Mouse (Mus musculus) heart, embryonic 13.5 days (tissue): ENCODE results near the gene Azi2. TPM values are rescaled to one million over a fixed set of nuclear protein-coding genes. Genes with fewer than 3 reads are reported as not detected.

Source experiments
- ATAC-seq: fragments of 200-750 bp; cut with Nextera tagmentation; 2 replicates; pipeline ENCODE4 v1.8.0; 2017; ENCODE audit warnings: moderate TSS enrichment; ENCODE audit not compliant: insufficient number of reproducible peaks, low FRiP score, low TSS enrichment; ENCODE audit errors: extremely low read depth
- H3K27ac ChIP-seq: fragments of 300-500 bp; sonication (generic); replicated peaks from 2 replicates; pipeline ENCODE4 v1.5.1; 2015; ENCODE audit warnings: moderate library complexity, mild to moderate bottlenecking, inconsistent platforms
- H3K27me3 ChIP-seq: fragments of 300-500 bp; sonication (generic); replicated peaks from 2 replicates; pipeline ENCODE4 v1.6.1; 2015; ENCODE audit warnings: mild to moderate bottlenecking, inconsistent platforms
- H3K36me3 ChIP-seq: fragments of 300-500 bp; sonication (generic); 2 replicates; pipeline ENCODE4 v1.6.1; 2015; ENCODE audit warnings: mild to moderate bottlenecking, inconsistent platforms
- H3K4me1 ChIP-seq: fragments of 300-500 bp; sonication (generic); 2 replicates; pipeline ENCODE4 v1.6.1; 2015; ENCODE audit warnings: inconsistent platforms
- H3K4me2 ChIP-seq: fragments of 300-500 bp; sonication (generic); 2 replicates; pipeline ENCODE4 v1.6.1; 2015; ENCODE audit warnings: inconsistent platforms, mild to moderate bottlenecking, moderate library complexity
- H3K4me3 ChIP-seq: fragments of 300-500 bp; sonication (generic); 2 replicates; pipeline ENCODE4 v1.5.1; 2015; ENCODE audit warnings: moderate library complexity, mild to moderate bottlenecking, inconsistent platforms
- H3K9ac ChIP-seq: fragments of 300-500 bp; sonication (generic); 2 replicates; pipeline ENCODE4 v1.6.1; 2015; ENCODE audit warnings: inconsistent platforms, mild to moderate bottlenecking, moderate library complexity
- H3K9me3 ChIP-seq: fragments of 300-500 bp; sonication (generic); 2 replicates; pipeline ENCODE4 v1.6.1; 2016; ENCODE audit warnings: inconsistent platforms
- WGBS: fragments of 180-500 bp; shearing (Covaris S2); methylation state at CpG from one replicate; pipeline ENCODE4 v1.1.7; 2015; ENCODE audit warnings: mixed read lengths; 5-methylcytosine and 5-hydroxymethylcytosine counted together
- microRNA-seq: library from miRNA; unstranded; fragments of <30 nt; microRNA quantifications from one replicate; pipeline ENCODE4, GENCODE M21; 2016
- polyA plus RNA-seq: library from polyadenylated mRNA; unstranded; fragments of >200 nt; fragmentation: Nextera tagmentation; extraction: Ambion mirVana; gene quantifications from 2 replicates; pipeline ENCODE4 v1.2.1, GENCODE M21; 2015

Gene Azi2
- polyA plus RNA-seq, 1 experiment from 2014 or later = 56.6 TPM

DNA sequence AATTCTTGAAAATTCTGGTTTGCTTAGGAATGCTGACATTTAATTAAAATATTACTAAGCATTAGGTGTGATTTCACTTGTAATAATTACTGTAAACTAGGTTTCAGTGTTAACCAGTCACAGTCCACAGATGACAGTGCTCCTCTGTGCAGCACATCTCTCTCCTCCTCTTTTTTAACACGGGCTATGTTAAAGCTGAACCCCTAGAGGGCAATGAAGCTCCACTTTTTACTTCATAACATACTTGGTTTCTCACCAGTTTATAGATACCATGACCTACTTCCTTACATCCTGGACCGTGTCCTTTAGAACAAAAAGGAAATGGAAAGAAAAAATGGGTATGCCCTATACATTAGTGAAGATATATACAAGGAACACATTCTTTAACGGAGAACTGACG, 59.1 kb downstream of the Azi2 start:
- WGBS = 35% methylated on average over 4 of the region's 4 CpGs
- ATAC-seq = no peak
- Histone ChIP-seq H3K36me3 (0 out of 2 replicates have a peak, but pooled peaks cover 3% of the 10 kb centered on the region), H3K4me3 (no peak overlapping the region), H3K27me3 (no peaks in the 10 kb centered on the region), H3K9ac (no peak overlapping the region), H3K9me3 (no peaks in the 10 kb centered on the region), H3K4me2 (no peak overlapping the region), H3K4me1 (peaks cover 11% of the 10 kb centered on the region), H3K27ac (no peak overlapping the region)

DNA sequence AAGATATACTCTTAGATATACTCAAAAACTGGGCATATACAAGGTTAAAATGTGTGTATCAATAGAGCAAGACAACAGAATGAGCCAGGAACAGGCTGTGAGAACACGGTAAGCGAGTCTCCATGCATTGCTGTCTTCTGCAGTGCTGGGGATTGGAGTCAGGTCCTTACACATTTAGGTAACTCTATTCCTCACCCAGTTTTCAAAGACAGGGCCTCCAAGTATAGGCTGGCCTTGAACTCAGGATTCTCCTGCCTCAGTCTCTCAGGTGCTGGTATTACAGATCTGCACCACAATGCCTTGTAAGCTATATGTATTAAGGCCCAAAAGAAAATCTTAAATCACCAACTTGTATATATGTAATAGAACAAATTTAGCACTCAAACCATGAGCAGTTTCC, 60.2 kb downstream of the Azi2 start:
- WGBS = 93% methylated on average over 2 of the region's 2 CpGs

DNA sequence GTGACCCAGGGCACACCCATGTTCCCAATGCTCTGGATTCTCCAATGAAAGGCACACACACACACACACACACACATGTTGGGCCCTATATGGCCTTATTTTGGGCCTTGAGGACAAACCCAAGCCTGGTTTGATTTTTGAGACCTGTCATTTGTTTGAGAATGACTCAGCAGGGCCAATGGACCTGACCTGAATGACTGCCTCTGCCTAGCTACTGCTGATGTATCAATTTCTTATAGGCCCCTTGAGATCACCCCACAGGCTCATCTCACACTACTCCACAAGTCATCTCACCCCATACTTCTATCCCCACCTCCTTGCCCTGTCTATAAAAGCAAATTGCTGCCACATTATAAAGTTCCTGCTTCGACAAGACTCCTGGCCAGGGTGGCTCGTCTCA, 61.5 kb downstream of the Azi2 start:
- Histone ChIP-seq H3K4me3 (no peak overlapping the region), H3K27me3 (no peaks in the 10 kb centered on the region), H3K36me3 (0 out of 2 replicates have a peak, but pooled peaks cover 3% of the 10 kb centered on the region), H3K4me2 (no peak overlapping the region), H3K27ac (no peak overlapping the region), H3K9ac (no peak overlapping the region), H3K4me1 (peaks cover 7% of the 10 kb centered on the region), H3K9me3 (no peaks in the 10 kb centered on the region)
- WGBS = 84% methylated on average over 2 of the region's 2 CpGs
- no peak for ATAC-seq

More for the DNA sequence above, 60.2 kb downstream of the Azi2 start:
- H3K4me2 ChIP-seq = no peak overlapping the region
- H3K36me3 ChIP-seq = 0 out of 2 replicates have a peak, but pooled peaks cover 3% of the 10 kb centered on the region
- H3K27ac ChIP-seq = no peak overlapping the region
- no peak for ATAC-seq
- H3K9me3 ChIP-seq = no peaks in the 10 kb centered on the region
- no peaks in the 10 kb centered on the region for H3K27me3 ChIP-seq
- H3K4me3 ChIP-seq = no peak overlapping the region
- no peak overlapping the region for H3K9ac ChIP-seq
- H3K4me1 ChIP-seq = peaks cover 11% of the 10 kb centered on the region

DNA sequence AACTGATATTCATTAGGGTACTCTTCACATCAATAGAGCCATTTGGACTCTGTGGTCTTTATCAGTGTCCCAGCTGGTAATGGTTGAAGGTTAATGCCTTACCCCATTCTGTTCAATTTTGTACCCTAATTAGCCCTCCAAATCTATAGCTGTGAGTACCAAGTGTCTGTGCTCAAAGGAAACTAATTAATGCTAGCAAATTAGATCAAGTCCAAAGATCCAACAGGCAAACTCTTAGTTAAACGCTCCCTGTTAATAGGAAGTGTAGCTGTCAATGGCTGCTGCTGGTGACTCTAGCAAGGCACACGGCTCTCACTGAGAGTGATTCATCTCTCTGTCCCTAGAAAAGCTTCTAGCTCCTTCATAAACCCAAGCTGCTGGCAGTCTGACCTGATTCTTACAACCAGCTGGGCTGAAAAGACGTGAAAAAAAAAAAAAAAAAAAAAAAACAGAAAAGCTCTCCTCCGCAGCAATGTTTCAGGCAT, 68.3 kb downstream of the Azi2 start:
- Histone ChIP-seq H3K9ac (no peak overlapping the region), H3K36me3 (no peaks in the 10 kb centered on the region), H3K4me2 (no peak overlapping the region), H3K4me3 (no peak overlapping the region), H3K27ac (no peak overlapping the region), H3K4me1 (no peaks in the 10 kb centered on the region), H3K27me3 (no peaks in the 10 kb centered on the region), H3K9me3 (no peaks in the 10 kb centered on the region)
- 55% methylated on average over 4 of the region's 4 CpGs for WGBS
- ATAC-seq = no peak

DNA sequence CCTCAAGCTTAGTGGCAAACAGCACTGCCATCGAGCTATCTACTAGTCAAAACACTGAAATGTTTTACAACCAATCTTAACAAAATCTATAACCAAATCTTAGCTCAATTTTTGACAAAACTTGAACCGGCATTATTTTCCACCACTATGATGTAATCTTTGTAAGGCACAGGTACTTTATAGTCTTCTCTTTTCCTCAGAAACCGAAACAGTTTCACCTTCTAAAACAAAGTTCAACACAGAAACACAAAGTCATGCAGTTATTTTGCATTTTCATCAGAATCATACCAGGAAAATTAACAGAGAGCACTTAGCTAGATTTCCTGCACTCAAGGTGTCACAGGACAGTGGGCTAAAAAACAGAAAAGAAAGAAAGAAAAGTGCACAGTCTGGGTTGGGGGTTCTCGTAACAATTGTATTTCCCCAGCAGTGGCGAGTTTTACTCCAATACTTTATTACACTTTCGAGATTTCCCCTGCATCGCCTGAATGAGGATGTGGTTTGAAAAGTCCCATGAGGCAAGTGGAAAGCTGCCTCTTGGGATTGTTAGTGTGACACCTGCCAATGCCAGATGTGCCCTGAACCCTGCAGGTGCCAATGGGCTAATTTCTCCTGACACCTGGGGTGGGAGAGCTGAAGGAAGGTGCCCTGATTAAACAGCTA, 69.5 kb downstream of the Azi2 start:
- no peak overlapping the region for H3K4me3 ChIP-seq
- no peak overlapping the region for H3K9ac ChIP-seq
- H3K27ac ChIP-seq = no peak overlapping the region
- H3K27me3 ChIP-seq = no peaks in the 10 kb centered on the region
- H3K4me1 ChIP-seq = no peaks in the 10 kb centered on the region
- no peak for ATAC-seq
- H3K36me3 ChIP-seq = peaks cover 3% of the 10 kb centered on the region
- H3K9me3 ChIP-seq = no peaks in the 10 kb centered on the region
- 79% methylated on average over 7 of the region's 7 CpGs for WGBS
- H3K4me2 ChIP-seq = no peak overlapping the region

DNA sequence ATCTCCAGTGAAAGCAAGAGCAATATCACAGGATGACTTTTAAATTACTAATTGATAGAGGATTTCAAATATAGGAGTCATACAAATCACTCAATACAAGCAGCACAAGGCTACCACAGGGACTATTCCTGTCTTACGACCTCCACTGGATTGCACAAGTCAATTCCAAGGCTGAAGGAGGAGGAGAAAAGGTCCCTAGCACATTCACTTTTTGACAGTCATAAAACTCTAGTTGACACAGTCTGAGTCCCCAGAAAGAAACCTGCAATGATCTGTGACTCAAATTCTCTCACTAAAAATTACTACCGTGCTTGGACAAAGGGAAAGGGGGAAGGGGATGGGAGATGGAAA, 70.0 kb downstream of the Azi2 start:
- no peak for ATAC-seq
- WGBS = 66% methylated on average over 2 of the region's 2 CpGs
- H3K36me3 ChIP-seq = peaks cover 5% of the 10 kb centered on the region

More for the DNA sequence above, 70.0 kb downstream of the Azi2 start:
- no peak overlapping the region for H3K4me2 ChIP-seq
- H3K9me3 ChIP-seq = no peaks in the 10 kb centered on the region
- H3K4me1 ChIP-seq = no peaks in the 10 kb centered on the region
- H3K4me3 ChIP-seq = no peak overlapping the region
- no peak overlapping the region for H3K9ac ChIP-seq
- no peaks in the 10 kb centered on the region for H3K27me3 ChIP-seq
- no peak overlapping the region for H3K27ac ChIP-seq

Small RNAs within 50 kb of the gene (microRNA-seq; reads per million reads assigned to microRNA genes)
- not detected for gene Gm22008

Other genes with a start within 250 kb of the Azi2 start
- 37.3 and 40.3 TPM in 2 replicates for gene Cmc1, start 109.7 kb downstream of the Azi2 start, polyA plus RNA-seq